Mouse (Mus musculus): ENCODE results near the gene Rasgrp3. TPM values are rescaled to one million over a fixed set of nuclear protein-coding genes. Genes with fewer than 3 reads are reported as not detected.

Rasgrp3 gene
- polyA plus RNA-seq, 1 experiment from 2014 or later = 32.5 TPM

- no peak overlapping the region for H3K4me2 ChIP-seq
Measured at GRCm38 (mm10) chr17:75472379-75472778, 36.7 kb downstream of the Rasgrp3 start.

GRCm38 (mm10) chr17:75475985-75476384, 40.3 kb downstream of the Rasgrp3 start:
- no peaks in the 10 kb centered on the region for H3K9me3 ChIP-seq
- 58% methylated on average over 1 of the region's 1 CpGs for WGBS
- no peak overlapping the region for H3K4me2 ChIP-seq
- H3K9ac ChIP-seq = no peak overlapping the region
- H3K4me1 ChIP-seq = peaks cover 7% of the 10 kb centered on the region
- H3K27ac ChIP-seq = no peak overlapping the region
- H3K27me3 ChIP-seq = no peaks in the 10 kb centered on the region
- no peak overlapping the region for H3K4me3 ChIP-seq
- no peaks in the 10 kb centered on the region for H3K36me3 ChIP-seq
- no peak for ATAC-seq (ENCODE audit: borderline replicate concordance, extremely low read depth, low FRiP score, low TSS enrichment)

More at GRCm38 (mm10) chr17:75472379-75472778, 36.7 kb downstream of the Rasgrp3 start:
- Histone ChIP-seq H3K9me3 (no peaks in the 10 kb centered on the region), H3K27me3 (no peaks in the 10 kb centered on the region), H3K4me1 (peaks cover 7% of the 10 kb centered on the region), H3K4me3 (no peak overlapping the region), H3K36me3 (no peaks in the 10 kb centered on the region), H3K9ac (no peak overlapping the region), H3K27ac (no peak overlapping the region)
- no peak for ATAC-seq (ENCODE audit: borderline replicate concordance, extremely low read depth, low FRiP score, low TSS enrichment)
- 24% methylated on average over 2 of the region's 2 CpGs for WGBS

GRCm38 (mm10) chr17:75476736-75477416, 41.2 kb downstream of the Rasgrp3 start:
- H3K27me3 ChIP-seq = no peaks in the 10 kb centered on the region
- H3K27ac ChIP-seq = no peak overlapping the region
- no peaks in the 10 kb centered on the region for H3K9me3 ChIP-seq
- no peak for ATAC-seq (ENCODE audit: borderline replicate concordance, extremely low read depth, low FRiP score, low TSS enrichment)
- peaks cover 7% of the 10 kb centered on the region for H3K4me1 ChIP-seq
- H3K4me3 ChIP-seq = no peak overlapping the region
- H3K9ac ChIP-seq = no peak overlapping the region
- H3K36me3 ChIP-seq = no peaks in the 10 kb centered on the region
- WGBS = 21% methylated on average over 4 of the region's 4 CpGs
- H3K4me2 ChIP-seq = no peak overlapping the region

- Histone ChIP-seq H3K9ac (no peak overlapping the region), H3K9me3 (no peaks in the 10 kb centered on the region), H3K27ac (no peak overlapping the region), H3K4me3 (no peak overlapping the region), H3K27me3 (no peaks in the 10 kb centered on the region), H3K4me1 (0 out of 2 replicates have a peak, but pooled peaks cover under 1% of the 10 kb centered on the region), H3K4me2 (no peak overlapping the region), H3K36me3 (no peaks in the 10 kb centered on the region)
- 62% methylated on average over 3 of the region's 3 CpGs for WGBS
- no peak for ATAC-seq (ENCODE audit: borderline replicate concordance, extremely low read depth, low FRiP score, low TSS enrichment)
Measured at GRCm38 (mm10) chr17:75477655-75478054, 42.0 kb downstream of the Rasgrp3 start.

- Histone ChIP-seq H3K4me1 (no peaks in the 10 kb centered on the region), H3K4me2 (no peak overlapping the region), H3K9me3 (no peaks in the 10 kb centered on the region), H3K36me3 (no peaks in the 10 kb centered on the region), H3K27me3 (no peaks in the 10 kb centered on the region), H3K4me3 (no peak overlapping the region), H3K27ac (no peak overlapping the region), H3K9ac (no peak overlapping the region)
- WGBS = 66% methylated on average over 1 of the region's 1 CpGs
- ATAC-seq (ENCODE audit: borderline replicate concordance, extremely low read depth, low FRiP score, low TSS enrichment) = no peak
Measured at GRCm38 (mm10) chr17:75478836-75479235, 43.1 kb downstream of the Rasgrp3 start.

GRCm38 (mm10) chr17:75479663-75480062, 44.0 kb downstream of the Rasgrp3 start:
- WGBS = 94% methylated on average over 2 of the region's 2 CpGs
- Histone ChIP-seq H3K27me3 (no peaks in the 10 kb centered on the region), H3K4me2 (no peak overlapping the region), H3K4me1 (no peaks in the 10 kb centered on the region), H3K27ac (no peak overlapping the region), H3K9me3 (no peaks in the 10 kb centered on the region), H3K9ac (no peak overlapping the region), H3K36me3 (no peaks in the 10 kb centered on the region), H3K4me3 (no peak overlapping the region)
- ATAC-seq (ENCODE audit: borderline replicate concordance, extremely low read depth, low FRiP score, low TSS enrichment) = no peak

- Histone ChIP-seq H3K4me3 (no peak overlapping the region), H3K9ac (no peak overlapping the region), H3K36me3 (no peaks in the 10 kb centered on the region), H3K4me2 (no peak overlapping the region), H3K4me1 (no peaks in the 10 kb centered on the region), H3K9me3 (no peaks in the 10 kb centered on the region), H3K27ac (no peak overlapping the region), H3K27me3 (no peaks in the 10 kb centered on the region)
- ATAC-seq (ENCODE audit: borderline replicate concordance, extremely low read depth, low FRiP score, low TSS enrichment) = no peak
- WGBS = 67% methylated on average over 3 of the region's 3 CpGs
Measured at GRCm38 (mm10) chr17:75480379-75480778, 44.7 kb downstream of the Rasgrp3 start.

- ATAC-seq (ENCODE audit: borderline replicate concordance, extremely low read depth, low FRiP score, low TSS enrichment) = no peak
- Histone ChIP-seq H3K4me3 (no peak overlapping the region), H3K9ac (no peak overlapping the region), H3K36me3 (no peaks in the 10 kb centered on the region), H3K27me3 (no peaks in the 10 kb centered on the region), H3K4me2 (no peak overlapping the region), H3K27ac (no peak overlapping the region), H3K9me3 (no peaks in the 10 kb centered on the region), H3K4me1 (no peaks in the 10 kb centered on the region)
- WGBS = 70% methylated on average over 3 of the region's 3 CpGs
Measured at GRCm38 (mm10) chr17:75486205-75486604, 50.5 kb downstream of the Rasgrp3 start.

GRCm38 (mm10) chr17:75495213-75495612, 59.5 kb downstream of the Rasgrp3 start:
- Histone ChIP-seq H3K4me3 (no peak overlapping the region), H3K4me2 (no peak overlapping the region), H3K27ac (no peak overlapping the region), H3K9ac (no peak overlapping the region), H3K9me3 (no peaks in the 10 kb centered on the region), H3K27me3 (no peaks in the 10 kb centered on the region), H3K4me1 (no peaks in the 10 kb centered on the region), H3K36me3 (no peaks in the 10 kb centered on the region)
- ATAC-seq (ENCODE audit: borderline replicate concordance, extremely low read depth, low FRiP score, low TSS enrichment) = no peak
- WGBS = 58% methylated on average over 4 of the region's 4 CpGs

GRCm38 (mm10) chr17:75498241-75498651, 62.5 kb downstream of the Rasgrp3 start:
- Histone ChIP-seq H3K4me3 (no peak overlapping the region), H3K27ac (no peak overlapping the region), H3K9ac (no peak overlapping the region), H3K9me3 (no peaks in the 10 kb centered on the region), H3K4me2 (no peak overlapping the region), H3K36me3 (no peaks in the 10 kb centered on the region), H3K27me3 (no peaks in the 10 kb centered on the region), H3K4me1 (no peaks in the 10 kb centered on the region)
- WGBS = 87% methylated on average over 6 of the region's 6 CpGs
- ATAC-seq (ENCODE audit: borderline replicate concordance, extremely low read depth, low FRiP score, low TSS enrichment) = no peak

GRCm38 (mm10) chr17:75503031-75503430, 67.3 kb downstream of the Rasgrp3 start:
- no peak overlapping the region for H3K9ac ChIP-seq
- H3K9me3 ChIP-seq = no peaks in the 10 kb centered on the region
- ATAC-seq (ENCODE audit: borderline replicate concordance, extremely low read depth, low FRiP score, low TSS enrichment) = no peak
- H3K4me1 ChIP-seq = no peaks in the 10 kb centered on the region
- H3K4me3 ChIP-seq = no peak overlapping the region
- H3K36me3 ChIP-seq = no peaks in the 10 kb centered on the region
- no peak overlapping the region for H3K27ac ChIP-seq
- no peak overlapping the region for H3K4me2 ChIP-seq
- H3K27me3 ChIP-seq = no peaks in the 10 kb centered on the region
- 90% methylated on average over 3 of the region's 3 CpGs for WGBS

GRCm38 (mm10) chr17:75505053-75505452, 69.4 kb downstream of the Rasgrp3 start:
- Histone ChIP-seq H3K4me1 (no peaks in the 10 kb centered on the region), H3K4me2 (no peak overlapping the region), H3K9me3 (no peaks in the 10 kb centered on the region), H3K4me3 (no peak overlapping the region), H3K27me3 (no peaks in the 10 kb centered on the region), H3K9ac (no peak overlapping the region), H3K27ac (no peak overlapping the region), H3K36me3 (no peaks in the 10 kb centered on the region)
- 86% methylated on average over 5 of the region's 5 CpGs for WGBS
- no peak for ATAC-seq (ENCODE audit: borderline replicate concordance, extremely low read depth, low FRiP score, low TSS enrichment)
